Mouse (Mus musculus): ENCODE results near the gene Cops2.

Gene Cops2

DNA sequence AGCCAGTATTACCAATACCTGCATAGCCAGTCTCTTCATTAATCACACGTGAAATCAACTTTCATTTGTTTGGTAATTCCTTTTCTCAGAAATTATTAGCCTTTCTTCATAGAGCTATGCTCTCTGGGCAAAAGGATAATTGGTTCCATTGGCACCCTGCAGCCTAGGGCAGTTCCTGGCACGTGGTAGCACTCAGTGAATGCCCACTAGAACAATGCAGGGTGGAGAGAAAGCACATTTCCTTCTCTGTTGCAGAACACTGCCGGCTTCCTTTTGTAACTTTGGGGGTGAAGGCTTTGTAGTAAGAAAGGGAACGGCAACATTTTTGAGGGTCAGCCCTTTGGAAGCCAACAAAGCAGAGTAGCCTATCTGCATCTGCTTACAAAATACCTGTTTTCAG lies 32.7 kb downstream of the Cops2 start:
- DNase-seq (ENCODE audit: low spot score) = peak; percentile 32

- no peak for DNase-seq (ENCODE audit: low spot score)
Measured at GRCm38 (mm10) chr2:125820397-125820796, 38.5 kb downstream of the Cops2 start.

DNA sequence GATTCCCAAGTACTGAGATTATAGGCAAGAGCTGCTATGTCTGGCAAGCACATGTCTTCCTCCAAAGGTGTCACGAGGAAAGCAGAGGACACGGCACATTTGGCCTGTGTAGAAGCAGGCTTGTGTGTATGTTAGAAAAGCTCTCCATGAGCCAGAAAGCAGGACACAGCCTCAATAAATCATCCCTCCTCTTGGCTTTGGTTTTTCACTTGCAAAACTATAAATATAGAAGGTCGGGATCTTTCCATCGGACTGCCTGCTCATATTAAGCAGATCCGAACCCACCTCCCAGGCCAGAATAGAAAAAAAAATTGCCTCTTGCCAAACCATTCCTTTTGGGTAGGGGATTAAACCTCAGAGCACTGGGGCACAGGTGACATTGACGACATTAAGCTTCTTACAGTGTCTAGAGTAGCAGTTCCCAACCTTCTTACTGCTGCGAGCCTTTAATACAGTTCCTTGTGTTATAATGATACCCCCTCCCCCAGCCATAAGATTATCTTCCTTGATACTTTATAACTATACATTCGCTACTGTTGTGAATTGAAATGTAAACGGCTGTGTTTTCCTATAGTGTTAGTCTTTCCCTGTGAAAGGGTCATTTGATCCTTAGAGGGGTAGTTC lies 44.9 kb downstream of the Cops2 start:
- DNase-seq (ENCODE audit: low spot score) = no peak

DNA sequence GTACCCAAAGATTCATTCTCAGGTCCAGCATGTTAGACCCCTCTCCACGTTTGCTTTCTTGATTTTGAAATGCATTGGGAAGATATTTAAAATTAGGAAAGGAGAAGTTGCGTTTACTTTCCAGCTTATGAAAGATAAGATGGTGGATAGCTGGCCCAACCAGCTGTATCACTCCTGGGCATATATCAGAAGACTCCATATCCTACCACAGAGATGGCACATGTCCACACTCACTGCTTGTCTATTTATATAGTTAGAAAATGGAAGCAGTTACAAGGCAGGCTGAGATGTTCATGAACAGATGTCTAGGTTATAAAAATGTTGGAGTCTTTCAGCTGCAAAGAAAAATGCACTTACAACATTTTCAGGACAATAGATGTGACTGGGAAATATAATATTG lies 47.6 kb downstream of the Cops2 start:
- no peak for DNase-seq (ENCODE audit: low spot score)

GRCm38 (mm10) chr2:125809551-125809950 lies 49.4 kb downstream of the Cops2 start:
- DNase-seq (ENCODE audit: low spot score) = no peak

DNA sequence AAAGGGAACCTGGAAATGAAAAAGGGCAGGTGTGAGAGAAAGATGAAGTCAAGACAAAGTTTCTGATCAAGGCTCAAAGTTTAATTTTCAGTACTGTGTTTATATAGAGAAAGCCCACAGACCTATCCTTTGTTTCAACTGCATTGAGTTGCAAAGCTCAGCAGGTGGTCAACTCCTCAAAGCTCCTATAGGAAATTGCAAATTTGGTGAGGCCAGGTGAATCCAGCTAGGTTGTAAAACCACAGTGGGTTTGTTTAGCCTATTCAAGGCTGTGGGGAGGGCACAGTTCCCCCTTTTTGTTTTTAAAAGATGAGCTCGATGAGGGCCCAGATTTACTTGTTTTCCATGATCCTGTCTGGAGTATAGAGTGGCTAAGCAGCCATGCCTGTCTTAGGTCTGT lies 53.1 kb downstream of the Cops2 start:
- DNase-seq (ENCODE audit: low spot score) = no peak

GRCm38 (mm10) chr2:125801947-125802346 lies 57.0 kb downstream of the Cops2 start:
- DNase-seq (ENCODE audit: low spot score) = no peak

DNA sequence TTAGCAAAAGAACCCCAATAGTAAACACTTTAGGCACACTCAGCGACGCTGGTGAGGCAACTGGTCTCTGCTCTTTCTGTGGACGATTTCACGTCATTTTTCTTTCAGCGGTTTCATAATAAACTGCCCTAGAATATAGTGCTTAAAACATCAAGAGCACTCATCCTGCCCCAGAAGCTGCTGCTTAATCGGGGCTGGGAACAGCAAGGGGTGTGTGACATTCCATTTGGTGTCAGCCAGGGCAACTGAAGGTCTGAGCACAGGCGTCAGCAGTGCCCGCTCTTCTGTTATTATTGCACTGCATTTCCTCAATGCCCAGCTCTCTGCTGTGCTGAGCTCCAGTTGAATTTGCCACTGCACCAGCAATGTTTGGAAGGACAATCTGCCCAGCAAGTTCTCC lies 57.9 kb downstream of the Cops2 start:
- DNase-seq (ENCODE audit: low spot score) = peak; percentile 84

DNA sequence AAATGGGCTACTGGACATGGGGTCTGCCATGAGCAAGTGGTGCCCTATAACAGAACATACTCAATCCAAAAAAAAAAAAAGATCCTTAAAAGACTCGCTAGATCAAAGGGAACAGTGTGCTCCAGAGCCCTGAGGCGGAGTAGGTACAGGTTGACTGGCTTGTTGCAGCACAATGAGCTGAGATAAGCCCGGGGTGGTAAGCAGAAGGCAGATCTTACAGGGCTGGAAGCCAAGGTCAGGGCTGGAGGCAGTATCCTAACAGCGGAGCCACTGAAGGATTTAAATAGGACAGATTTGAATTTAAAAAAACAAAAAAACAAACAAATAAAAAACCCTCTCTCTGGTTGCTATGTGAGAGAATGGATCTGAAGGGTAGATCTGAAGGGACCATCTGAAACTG lies 58.5 kb downstream of the Cops2 start:
- DNase-seq (ENCODE audit: low spot score) = no peak

GRCm38 (mm10) chr2:125797872-125798271 lies 61.1 kb downstream of the Cops2 start:
- no peak for DNase-seq (ENCODE audit: low spot score)

- DNase-seq (ENCODE audit: low spot score) = no peak
Measured at GRCm38 (mm10) chr2:125795118-125795517, 63.8 kb downstream of the Cops2 start.

DNA sequence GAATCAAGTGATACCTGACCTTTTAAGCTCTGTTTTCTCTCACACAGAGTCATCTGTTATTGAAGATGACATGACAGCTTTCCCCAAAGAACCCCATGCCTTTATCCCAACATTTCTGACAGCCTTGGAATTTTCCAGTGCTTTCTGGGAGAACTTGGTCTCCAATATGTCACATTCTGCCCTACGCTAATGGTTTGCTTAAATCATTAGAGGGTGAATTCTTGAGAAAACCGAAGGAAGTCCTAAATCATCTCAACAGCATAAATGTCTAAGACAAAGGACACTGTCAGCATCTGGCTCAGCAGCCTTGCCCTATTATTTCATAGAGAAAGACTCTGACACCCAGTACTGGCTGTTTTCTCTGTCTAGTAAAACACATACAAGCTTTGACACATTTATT lies 64.8 kb downstream of the Cops2 start:
- DNase-seq (ENCODE audit: low spot score) = no peak

DNA sequence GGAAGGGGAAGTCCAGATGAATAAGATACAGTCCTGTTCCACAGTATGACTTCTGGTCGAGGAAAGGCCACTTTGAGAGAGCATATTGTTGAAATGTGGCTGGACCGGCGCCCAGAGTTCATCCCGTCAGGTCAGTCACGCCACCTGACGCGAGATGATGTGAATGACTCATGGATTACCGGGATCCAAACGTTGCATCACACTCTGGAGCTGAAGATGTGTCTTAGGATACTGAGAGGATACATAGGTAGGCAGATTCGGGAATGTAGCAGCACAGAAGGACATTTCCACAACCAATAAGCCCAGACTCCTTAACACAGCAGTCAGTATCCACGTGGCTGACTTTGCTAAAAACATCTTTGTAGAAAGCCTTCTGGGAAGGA lies 66.1 kb downstream of the Cops2 start:
- DNase-seq (ENCODE audit: low spot score) = peak; percentile 51

DNA sequence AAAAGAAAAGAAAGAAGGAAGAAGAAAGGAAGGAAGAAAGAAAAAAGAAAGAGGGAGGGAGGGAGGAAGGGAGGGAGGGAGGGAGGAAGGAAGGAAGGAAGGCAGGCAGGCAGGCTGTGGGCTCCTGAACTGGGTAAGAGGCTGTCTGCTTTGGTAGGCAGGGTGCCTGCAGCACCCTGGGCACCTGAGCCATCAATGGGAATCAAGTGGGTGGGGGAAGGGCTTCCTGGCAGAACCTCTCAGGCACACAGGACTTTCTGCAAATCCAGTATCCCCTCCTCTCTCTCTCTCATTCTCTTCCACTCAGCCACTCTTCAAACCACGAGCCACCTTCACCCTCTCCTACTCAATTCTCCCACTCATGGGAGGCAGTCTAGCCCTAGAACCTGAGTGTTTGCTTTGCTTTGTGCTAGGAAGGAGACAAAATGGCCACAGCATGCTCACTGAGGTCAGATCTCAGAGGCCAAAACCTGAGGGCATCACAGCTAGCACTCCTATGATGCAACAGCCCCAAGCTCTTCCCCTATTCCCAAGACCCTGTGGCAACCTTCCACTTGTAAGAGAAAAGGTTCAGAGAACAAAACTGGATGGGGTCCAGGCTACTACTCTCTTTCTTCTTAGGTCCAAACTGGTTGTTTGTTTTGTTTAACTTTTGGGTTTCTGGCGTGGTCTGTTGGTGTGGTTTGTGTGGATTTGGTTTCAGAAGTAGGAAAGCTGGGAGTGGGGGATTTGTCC lies 66.6 kb downstream of the Cops2 start:
- DNase-seq (ENCODE audit: low spot score) = peak; percentile 87

GRCm38 (mm10) chr2:125791485-125791885 lies 67.5 kb downstream of the Cops2 start:
- no peak for DNase-seq (ENCODE audit: low spot score)

- DNase-seq (ENCODE audit: low spot score) = no peak
Measured at GRCm38 (mm10) chr2:125790242-125790641, 68.7 kb downstream of the Cops2 start.

- no peak for DNase-seq (ENCODE audit: low spot score)
Measured at GRCm38 (mm10) chr2:125789265-125789664, 69.7 kb downstream of the Cops2 start.

DNA sequence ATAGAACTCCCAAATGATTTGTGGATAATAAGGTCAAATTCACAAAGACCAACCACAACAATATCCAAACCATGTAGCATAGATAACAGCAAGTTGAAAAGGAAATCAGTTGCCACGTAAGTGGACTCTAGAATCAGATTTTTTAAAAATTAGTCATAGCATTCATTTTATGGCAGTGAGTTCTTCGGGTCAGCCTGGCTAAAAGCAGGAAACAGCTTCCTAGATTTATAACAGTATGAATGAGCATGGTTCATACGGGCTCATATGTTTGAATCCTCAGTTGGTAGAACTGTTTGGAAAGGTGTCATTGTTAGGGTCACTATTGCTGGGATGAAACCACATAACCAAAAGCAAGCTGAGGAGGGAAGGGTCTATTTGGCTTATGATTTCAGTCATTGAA lies 70.2 kb downstream of the Cops2 start:
- DNase-seq (ENCODE audit: low spot score) = no peak

DNA sequence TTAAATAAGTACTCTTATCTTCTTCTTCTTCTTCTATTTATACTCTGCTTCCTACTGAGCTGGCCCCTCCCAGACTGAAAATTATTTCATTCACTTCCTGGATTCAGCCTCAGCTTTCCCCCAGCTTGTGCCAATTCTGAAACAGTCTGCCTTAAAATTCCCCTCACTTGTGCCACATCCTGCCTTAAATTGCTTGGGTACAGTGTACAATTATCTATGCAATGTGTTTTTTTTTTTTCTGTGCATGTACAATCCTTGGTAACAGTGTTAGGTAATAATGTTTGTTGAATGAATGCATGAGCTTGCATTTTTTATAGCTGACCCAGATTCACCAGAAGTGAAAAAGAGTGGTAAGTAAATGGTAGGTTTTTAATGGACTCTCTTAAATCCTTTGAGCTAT lies 70.6 kb downstream of the Cops2 start:
- DNase-seq (ENCODE audit: low spot score) = no peak

GRCm38 (mm10) chr2:125785021-125785420 lies 73.9 kb downstream of the Cops2 start:
- no peak for DNase-seq (ENCODE audit: low spot score)

DNA sequence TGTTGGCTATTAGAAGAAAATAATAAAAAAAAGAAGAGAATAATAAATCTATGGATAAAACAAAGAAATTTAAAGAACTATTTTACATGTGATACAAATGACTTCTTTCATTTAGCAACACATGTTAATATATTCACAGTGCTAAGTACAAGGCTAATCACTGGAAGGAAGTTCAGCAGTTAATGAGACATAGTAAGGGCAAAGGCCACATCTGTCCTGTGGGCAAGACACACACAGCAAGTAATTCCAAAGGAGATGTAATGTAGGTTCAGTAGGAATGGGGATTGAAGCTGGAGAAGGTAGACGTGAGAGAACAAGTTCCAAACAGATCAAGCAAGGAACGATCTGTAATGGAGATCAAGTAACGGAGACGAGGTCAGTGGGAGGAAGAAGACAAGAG lies 74.5 kb downstream of the Cops2 start:
- DNase-seq (ENCODE audit: low spot score) = no peak

DNA sequence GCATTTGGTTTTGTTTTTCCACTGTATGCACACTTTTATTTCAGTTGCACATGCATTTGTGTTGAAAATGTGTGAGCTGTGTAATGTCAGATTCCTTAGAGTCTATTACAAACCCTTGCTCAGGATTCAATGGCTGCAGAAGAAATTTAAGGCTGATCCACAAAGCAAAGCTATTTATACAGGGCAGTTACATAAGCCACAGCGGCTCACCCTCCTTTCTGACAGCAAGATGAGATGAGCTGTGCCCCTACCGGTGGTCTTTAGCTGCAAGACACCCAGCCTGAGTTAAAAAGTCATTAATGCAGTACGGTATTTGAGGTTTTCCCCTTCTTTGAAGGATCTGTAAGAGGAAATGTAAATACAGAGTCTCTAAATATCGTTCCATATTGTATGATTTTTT lies 75.1 kb downstream of the Cops2 start:
- no peak for DNase-seq (ENCODE audit: low spot score)

DNA sequence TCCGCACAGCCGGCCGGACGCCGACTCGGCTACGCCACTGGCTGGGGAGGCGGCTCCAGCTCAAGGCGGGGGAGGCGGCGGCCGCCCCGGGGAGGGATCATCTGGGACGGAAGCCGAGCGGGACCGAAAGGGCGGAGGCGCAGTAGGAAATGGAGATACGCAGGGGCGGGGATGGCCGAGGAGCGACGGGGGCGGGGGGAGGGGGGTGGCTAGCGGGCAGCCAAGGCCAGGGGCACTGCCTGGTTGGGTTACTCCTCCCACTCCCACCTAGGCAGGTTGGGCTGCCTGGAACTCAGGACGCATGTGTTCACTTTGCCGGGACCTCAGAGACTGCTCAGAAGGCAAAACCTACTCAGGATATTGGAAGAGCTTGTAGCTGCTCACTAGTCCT lies 76.2 kb downstream of the Cops2 start, which contains the start of gene Secisbp2l:
TSS of gene Secisbp2l (minus strand) at position 152 of the 391 bp plus-strand sequence.
- peak; percentile 95 for DNase-seq (ENCODE audit: low spot score)

Measured in lung, postnatal 25 days (tissue).